Mouse (Mus musculus): ENCODE data around the gene Fam174a. TPM values are rescaled to one million over a fixed set of nuclear protein-coding genes. Genes with fewer than 3 reads are reported as not detected.

Fam174a gene
- polyA plus RNA-seq, 1 experiment from 2014 or later: 12.9 TPM

GRCm38 (mm10) chr1:95343585-95344485 lies 30.4 kb downstream of the Fam174a start:
- DNase-seq (ENCODE audit: low spot score): no peak
- no peaks in the 10 kb centered on the region for H3K4me1 ChIP-seq
- H3K27ac ChIP-seq: no peak overlapping the region
- no peak overlapping the region for H3K4me3 ChIP-seq
- 93% methylated on average over 5 of the region's 5 CpGs for WGBS
- H3K27me3 ChIP-seq (ENCODE audit: low read depth, poor library complexity, severe bottlenecking): no peaks in the 10 kb centered on the region
- no peaks in the 10 kb centered on the region for H3K36me3 ChIP-seq
- H3K9me3 ChIP-seq (replicated peaks): no peaks in the 10 kb centered on the region

DNA sequence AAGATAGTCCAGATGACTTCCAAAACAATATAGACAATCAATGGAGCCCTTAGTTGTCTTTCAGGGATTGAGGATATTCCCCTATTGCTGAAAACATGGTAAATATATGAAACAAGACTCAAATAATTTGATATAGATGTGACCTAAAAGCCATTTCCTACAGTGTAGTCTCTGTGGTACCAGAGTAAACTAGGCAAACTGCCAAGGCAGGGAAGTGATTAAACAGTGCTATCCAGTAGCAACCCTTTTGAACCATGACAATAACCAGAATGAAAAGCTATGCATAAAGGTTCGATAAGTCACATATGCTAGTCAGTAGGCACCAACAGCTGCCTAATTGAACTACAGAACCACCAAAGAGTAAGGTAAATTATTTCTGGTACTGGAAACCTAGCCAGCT lies 40.7 kb downstream of the Fam174a start:
- no peak overlapping the region for H3K4me3 ChIP-seq
- H3K9me3 ChIP-seq (replicated peaks): no peaks in the 10 kb centered on the region
- H3K36me3 ChIP-seq: no peaks in the 10 kb centered on the region
- H3K27me3 ChIP-seq (ENCODE audit: low read depth, poor library complexity, severe bottlenecking): no peaks in the 10 kb centered on the region
- DNase-seq (ENCODE audit: low spot score): no peak
- no peak overlapping the region for H3K27ac ChIP-seq
- H3K4me1 ChIP-seq: no peaks in the 10 kb centered on the region
- WGBS: 76% methylated on average over 1 of the region's 1 CpGs

DNA sequence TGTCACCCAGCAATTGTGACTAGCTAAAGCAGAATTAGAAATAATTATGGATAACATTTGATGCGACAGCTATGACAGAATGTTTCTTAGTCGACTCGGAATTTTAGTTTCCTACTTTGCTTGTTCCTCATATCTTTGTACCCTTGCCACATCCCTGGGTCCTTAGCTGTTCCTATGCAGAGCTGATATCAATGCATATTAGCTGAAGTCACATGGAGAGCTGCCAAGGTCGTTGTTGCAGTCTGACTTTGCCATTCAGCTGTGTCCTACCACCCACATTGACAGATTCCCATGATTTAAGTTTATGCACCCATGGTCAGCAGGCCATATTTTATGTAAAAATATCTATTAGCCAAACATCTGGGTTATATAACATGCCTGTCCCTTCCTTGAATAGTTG lies 43.5 kb downstream of the Fam174a start:
- Histone ChIP-seq H3K27ac (no peak overlapping the region), H3K4me3 (no peak overlapping the region)

DNA sequence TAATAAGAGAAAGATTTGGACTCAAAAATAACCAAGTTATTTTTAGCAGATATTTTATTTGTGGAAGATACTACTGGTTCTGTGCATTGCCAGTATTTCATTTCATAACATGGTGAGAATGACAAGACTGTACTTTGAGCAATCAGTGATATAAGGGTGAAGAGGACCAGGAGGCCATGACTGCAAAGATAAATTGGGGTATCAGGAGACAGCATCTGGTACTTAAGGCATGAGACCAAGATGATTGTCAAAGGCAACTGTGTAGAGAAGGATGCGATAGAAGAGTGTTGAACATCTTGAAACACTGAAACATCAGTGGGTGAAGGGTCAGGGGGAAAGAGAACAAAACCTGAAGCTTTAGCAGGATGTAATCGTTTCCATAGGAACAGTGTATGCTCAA lies 50.3 kb downstream of the Fam174a start:
- H3K27ac ChIP-seq: no peak overlapping the region
- no peaks in the 10 kb centered on the region for H3K4me1 ChIP-seq
- H3K36me3 ChIP-seq: no peaks in the 10 kb centered on the region
- no peaks in the 10 kb centered on the region for H3K9me3 ChIP-seq (replicated peaks)
- no peak for DNase-seq (ENCODE audit: low spot score)
- WGBS: 97% methylated on average over 2 of the region's 2 CpGs
- no peaks in the 10 kb centered on the region for H3K27me3 ChIP-seq (ENCODE audit: low read depth, poor library complexity, severe bottlenecking)
- no peak overlapping the region for H3K4me3 ChIP-seq

More for the DNA sequence above, 43.5 kb downstream of the Fam174a start:
- DNase-seq (ENCODE audit: low spot score): no peak
- Histone ChIP-seq H3K36me3 (no peaks in the 10 kb centered on the region), H3K4me1 (no peaks in the 10 kb centered on the region), H3K9me3 (replicated peaks) (no peaks in the 10 kb centered on the region), H3K27me3 (ENCODE audit: low read depth, poor library complexity, severe bottlenecking) (no peaks in the 10 kb centered on the region)
- 79% methylated on average over 4 of the region's 4 CpGs for WGBS

DNA sequence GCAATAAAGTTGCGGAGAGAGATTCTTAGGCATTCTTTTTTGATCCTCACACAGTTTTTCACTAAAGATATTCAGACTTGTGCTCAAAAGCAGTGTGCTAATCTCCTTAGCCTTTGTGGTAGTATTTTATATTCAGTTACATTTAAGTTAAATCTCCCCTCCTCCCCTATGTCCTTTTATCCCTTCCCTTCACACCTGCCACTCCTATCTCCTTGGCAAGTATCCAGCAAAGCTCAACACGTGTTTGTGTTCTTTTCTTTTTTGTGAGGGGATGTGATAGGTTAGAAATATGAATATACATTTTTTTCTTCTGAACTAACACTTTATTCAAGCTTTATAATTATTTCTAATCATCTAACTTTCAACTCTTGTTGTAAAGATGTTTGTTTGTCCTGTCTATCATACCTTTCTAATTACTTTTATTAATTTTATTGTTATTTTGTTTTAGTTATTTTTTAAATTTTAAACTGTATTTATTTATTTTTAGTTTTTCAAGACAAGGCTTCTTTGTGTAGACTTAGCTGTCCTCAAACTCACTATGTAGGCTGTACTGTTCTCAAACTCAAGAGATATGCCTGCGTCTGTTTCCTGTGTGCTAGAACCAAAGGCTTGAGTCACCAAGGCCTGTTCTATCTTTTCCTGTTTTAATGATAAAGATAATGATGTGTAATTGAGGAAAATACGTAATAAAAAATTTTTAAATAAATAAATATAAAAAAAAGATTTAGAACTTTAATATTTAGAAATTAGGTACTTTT lies 53.4 kb downstream of the Fam174a start:
- DNase-seq (ENCODE audit: low spot score): no peak
- WGBS: 80% methylated on average over 4 of the region's 4 CpGs
- H3K9me3 ChIP-seq (replicated peaks): no peaks in the 10 kb centered on the region

GRCm38 (mm10) chr1:95367748-95368147 lies 54.3 kb downstream of the Fam174a start:
- no peaks in the 10 kb centered on the region for H3K36me3 ChIP-seq
- H3K4me1 ChIP-seq: no peaks in the 10 kb centered on the region
- DNase-seq (ENCODE audit: low spot score): no peak
- 93% methylated on average over 4 of the region's 4 CpGs for WGBS
- no peaks in the 10 kb centered on the region for H3K27me3 ChIP-seq (ENCODE audit: low read depth, poor library complexity, severe bottlenecking)
- H3K9me3 ChIP-seq (replicated peaks): no peaks in the 10 kb centered on the region
- no peak overlapping the region for H3K4me3 ChIP-seq
- no peak overlapping the region for H3K27ac ChIP-seq

More for the DNA sequence above, 53.4 kb downstream of the Fam174a start:
- Histone ChIP-seq H3K27me3 (ENCODE audit: low read depth, poor library complexity, severe bottlenecking) (no peaks in the 10 kb centered on the region), H3K36me3 (no peaks in the 10 kb centered on the region), H3K27ac (no peak overlapping the region), H3K4me3 (no peak overlapping the region), H3K4me1 (no peaks in the 10 kb centered on the region)

- H3K27me3 ChIP-seq (ENCODE audit: low read depth, poor library complexity, severe bottlenecking): no peaks in the 10 kb centered on the region
- no peak for DNase-seq (ENCODE audit: low spot score)
These were observed 62.0 kb downstream of the Fam174a start for GRCm38 (mm10) chr1:95375443-95375842.

GRCm38 (mm10) chr1:95381028-95381427 lies 67.6 kb downstream of the Fam174a start:
- 85% methylated on average over 2 of the region's 2 CpGs for WGBS
- no peaks in the 10 kb centered on the region for H3K9me3 ChIP-seq (replicated peaks)
- no peaks in the 10 kb centered on the region for H3K27me3 ChIP-seq (ENCODE audit: low read depth, poor library complexity, severe bottlenecking)
- DNase-seq (ENCODE audit: low spot score): no peak
- H3K4me1 ChIP-seq: no peaks in the 10 kb centered on the region
- H3K4me3 ChIP-seq: no peak overlapping the region
- no peaks in the 10 kb centered on the region for H3K36me3 ChIP-seq
- H3K27ac ChIP-seq: no peak overlapping the region

More at GRCm38 (mm10) chr1:95375443-95375842, 62.0 kb downstream of the Fam174a start:
- Histone ChIP-seq H3K4me1 (no peaks in the 10 kb centered on the region), H3K36me3 (no peaks in the 10 kb centered on the region), H3K27ac (no peak overlapping the region), H3K9me3 (replicated peaks) (no peaks in the 10 kb centered on the region), H3K4me3 (no peak overlapping the region)
- 79% methylated on average over 6 of the region's 6 CpGs for WGBS
